Mouse (Mus musculus): ENCODE results near the gene Fgf8.

DNA sequence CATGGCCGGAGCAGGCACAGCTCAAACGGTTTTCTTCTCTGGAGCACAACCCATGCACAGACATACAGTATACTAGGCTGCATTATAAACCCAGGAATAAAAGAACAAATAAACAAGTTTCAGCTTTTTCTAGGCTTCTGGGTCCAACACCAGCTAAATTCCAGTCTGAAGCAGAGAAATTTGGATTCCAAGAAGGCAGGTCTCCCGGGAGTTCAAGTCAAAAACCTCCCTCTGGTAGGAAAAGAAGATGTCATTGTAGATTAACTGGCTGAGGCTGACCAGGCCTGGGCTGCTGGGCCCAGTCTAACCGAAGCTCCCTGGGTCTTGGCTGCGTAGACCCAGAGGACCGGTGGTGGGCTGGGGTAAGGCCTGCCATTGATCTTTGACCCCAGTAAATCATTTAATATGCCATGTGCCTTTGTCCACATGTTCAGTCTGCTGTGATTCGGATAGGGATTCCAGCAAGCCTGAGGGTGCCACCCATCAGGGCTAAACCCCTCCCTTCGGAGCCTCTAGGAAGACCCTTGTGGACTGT, 51.6 kb downstream of the Fgf8 start:
- TF ChIP-seq CTCF (IDR thresholded peaks at IDR 0.05; ENCODE audit: control insufficient read depth, insufficient read depth, insufficient replicate concordance, low read depth, low read length) (no peak), POLR2A (IDR thresholded peaks at IDR 0.05; ENCODE audit: control insufficient read depth, low read depth, low read length) (no peak)
